Mouse (Mus musculus) heart, postnatal 25 days (tissue): Measurements from ENCODE around the gene Syngap1. TPM values are rescaled to one million over a fixed set of nuclear protein-coding genes. Genes with fewer than 3 reads are reported as not detected.
"Not testable (repeated sequence)": the region's sequence is repeated elsewhere in the genome, so short reads cannot be mapped to it uniquely, and the experiment has no call there.

ENCODE experiments used
- DNase-seq: peaks from one replicate; pipeline ENCODE4 v3.0.0; 2022; ENCODE audit warnings: low spot score
- intact Hi-C: fragments of 180-260 bp; cut with DNase I; formaldehyde crosslinking; loops from one replicate; pipeline ENCODE4 v1.15.1; 2025
- total RNA-seq, 2 experiments: library from RNA; stranded (reverse); gene quantifications; 2 replicates each; pipeline ENCODE4 v1.2.3; 2021

Gene Syngap1
- 1 to 10 TPM; 5.3 to 5.5 TPM for total RNA-seq

DNA sequence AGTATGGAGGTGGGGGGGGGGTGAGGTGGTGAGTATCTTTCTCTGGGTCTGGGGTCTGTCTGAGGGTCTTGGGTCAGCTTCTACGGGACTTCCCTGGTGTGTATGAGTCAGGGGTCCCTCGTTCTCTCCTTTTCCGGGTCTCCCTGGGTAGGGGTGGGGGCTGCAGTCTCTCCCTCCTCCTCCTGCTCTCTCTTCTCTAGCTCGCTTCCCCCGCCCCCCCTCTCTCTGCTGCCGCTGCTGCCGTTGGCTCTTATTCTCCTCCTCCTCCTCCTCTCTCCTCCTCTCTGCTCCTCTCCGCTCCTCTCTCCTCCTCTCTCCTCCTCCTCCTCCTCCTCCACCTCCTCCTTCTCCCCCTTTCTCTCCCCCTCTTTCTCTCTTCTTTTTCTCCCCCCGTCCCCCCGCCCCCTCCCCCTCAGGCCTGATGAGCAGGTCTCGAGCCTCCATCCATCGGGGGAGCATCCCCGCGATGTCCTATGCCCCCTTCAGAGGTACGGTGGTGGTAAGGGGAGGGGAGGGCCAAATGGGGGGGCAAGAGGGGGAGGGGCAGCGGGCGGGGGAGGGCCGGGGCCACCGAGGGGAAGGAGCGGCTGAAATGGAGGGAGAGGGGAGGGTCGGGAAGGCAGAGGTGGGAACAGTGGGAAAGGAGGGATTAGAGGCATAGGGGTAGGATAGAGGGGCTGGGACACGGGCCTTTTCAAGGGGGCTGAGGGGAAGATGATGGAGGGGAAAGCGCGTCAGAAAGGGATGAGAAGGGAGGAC, at the start of gene Syngap1:
Gene Syngap1, plus strand, starts transcription at position 223 of the 759 bp plus-strand sequence.
- no peak for DNase-seq
- intact Hi-C loops: no loop called here

- intact Hi-C loops: no loop called here
- peak; percentile 19 for DNase-seq
Observed at GRCm38 (mm10) chr17:26892635-26893375, 48.2 kb upstream of the Syngap1 start.

DNA sequence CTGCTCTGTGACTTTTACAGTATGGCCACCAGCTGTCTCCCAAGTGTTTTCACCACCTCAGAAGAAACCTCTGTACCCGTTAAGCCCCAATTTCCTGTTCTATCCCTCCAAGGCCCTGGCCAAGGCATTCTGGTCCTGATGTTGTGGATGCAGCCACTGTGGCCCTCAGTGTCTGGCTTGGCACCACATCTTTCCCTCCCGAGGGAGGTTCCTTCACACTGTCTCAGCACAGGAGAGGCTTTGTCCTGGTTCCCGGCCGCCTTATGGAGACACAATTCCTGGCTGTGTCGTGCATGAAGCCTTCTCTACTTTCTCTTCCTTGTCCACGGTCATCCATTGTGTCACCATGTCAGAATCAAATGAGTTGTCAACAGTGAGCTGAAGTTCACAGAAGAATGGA, 47.6 kb upstream of the Syngap1 start:
- no peak for DNase-seq
- intact Hi-C loops: no loop called here

DNA sequence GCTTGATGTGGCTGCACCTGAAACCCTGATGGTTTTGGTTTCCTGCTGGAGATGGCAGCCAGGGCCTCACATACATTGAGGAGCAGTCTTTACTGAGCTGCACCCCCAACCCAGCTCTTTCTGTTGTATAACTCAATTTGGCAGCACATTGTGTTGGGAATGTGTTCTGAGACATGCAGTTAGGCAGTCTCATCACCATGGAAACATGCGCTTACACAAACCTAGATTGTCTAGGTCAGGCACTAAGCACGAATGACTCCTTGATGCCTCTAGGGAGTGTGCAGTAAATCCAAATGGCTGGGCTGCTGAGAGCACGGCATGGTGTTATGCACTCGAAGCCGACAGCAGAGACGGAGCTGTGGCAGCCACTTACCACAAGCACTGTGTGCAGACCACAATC, 46.7 kb upstream of the Syngap1 start:
- no peak for DNase-seq
- intact Hi-C loops: no loop called here

DNA sequence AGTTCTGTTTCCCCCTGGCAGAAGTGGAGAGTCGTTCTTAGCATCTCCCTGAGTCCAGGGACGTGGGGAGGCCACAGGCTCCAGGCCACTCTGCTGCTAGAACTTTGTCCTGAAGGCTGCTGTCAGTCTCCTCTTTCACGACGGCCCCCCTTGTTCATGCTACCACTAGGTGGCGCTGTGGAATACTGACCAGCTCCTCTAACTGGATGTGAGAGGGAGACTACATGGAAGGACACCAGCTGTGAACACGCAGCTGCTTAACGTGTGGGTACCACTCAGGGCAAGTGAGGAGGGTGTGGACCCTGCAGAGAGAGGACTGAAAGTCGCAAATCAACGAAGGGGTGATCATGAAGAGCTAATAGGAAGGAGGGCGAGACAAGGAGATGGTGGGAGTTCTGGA, 45.5 kb upstream of the Syngap1 start:
- DNase-seq: peak; percentile 23
- intact Hi-C loops: no loop called here

DNA sequence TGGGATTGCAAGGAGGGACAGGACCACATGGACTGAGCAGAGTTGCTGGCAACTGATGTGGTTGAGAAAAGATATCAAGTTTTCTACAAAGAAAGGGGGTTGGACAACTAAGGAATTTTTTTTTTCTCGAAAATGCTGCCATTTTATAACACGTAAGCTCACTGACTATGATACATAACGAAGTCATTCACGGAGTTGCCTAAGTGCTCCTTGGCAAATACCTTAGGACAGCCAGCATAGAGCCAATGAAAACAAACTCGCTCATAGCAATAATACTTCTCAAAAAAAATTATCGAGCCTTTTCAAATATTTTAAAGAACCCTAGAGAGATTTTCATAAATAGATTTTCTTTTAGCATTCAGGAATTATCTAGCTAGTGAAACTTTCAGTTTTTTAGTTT, 40.1 kb upstream of the Syngap1 start:
- DNase-seq: no peak
- intact Hi-C loops: no loop called here

DNA sequence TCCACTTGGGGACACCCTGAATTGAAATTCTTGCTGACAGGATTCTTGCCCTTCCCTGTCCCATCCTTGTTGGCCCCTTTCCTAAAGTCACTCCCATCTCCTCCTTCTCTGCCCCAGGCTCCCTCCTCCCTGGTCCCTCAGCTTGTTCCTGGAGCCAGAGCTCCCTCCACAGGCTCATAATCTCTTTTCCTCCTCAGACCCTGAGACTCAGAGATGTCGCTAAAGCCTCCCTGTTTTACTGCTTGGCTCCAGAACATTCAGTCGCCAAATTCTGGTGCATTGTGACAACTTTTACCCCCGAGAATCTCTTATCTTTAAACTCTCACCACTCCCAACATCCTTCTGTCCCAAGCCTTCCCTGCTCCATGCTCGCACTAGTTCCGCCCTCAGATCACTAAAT, 36.7 kb upstream of the Syngap1 start:
- intact Hi-C loops: no loop called here
- no peak for DNase-seq

DNA sequence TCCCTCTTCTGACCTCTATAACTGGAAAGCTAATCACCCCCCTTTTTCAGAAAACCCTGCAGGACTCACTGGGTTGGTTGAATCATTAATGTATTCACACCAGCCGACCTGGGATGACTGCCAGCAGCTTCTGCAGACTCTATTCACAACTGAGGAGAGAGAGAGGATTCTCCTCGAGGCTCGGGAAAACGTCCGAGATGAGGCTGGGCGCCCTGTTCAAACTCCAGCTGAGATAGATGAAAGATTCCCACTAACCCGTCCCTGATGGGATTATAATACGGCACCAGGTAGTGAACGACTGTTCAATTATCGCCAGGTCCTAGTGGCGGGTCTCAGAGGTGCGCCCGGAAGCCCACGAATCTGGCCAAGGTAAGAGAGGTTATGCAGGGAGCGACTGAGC, 33.5 kb upstream of the Syngap1 start:
- DNase-seq, intact Hi-C loops: not testable (repeated sequence)

DNA sequence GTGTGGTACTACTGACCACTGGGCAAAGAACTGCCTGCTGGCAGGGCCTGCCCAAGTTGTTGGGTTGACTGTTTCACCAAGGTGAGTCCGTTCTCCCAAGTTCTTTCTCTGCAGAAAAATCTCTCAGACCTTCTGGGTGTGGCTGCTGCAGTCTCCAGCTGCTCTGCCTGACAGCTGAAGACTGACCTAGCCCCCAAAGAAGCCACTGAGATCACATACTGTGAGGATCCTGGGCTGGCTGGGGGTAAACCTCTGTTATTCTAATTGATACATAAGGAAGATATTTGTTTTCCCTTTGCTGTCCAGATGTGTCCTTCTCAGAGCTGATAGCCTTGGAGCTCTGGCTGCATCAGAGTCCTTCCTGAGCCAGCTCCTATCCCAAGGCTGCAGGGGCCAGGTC, 25.8 kb upstream of the Syngap1 start:
- intact Hi-C loops: loop anchor here (10.0 kb wide), 1 partner anchor 60 kb away; the partner anchor contains the start of gene Zbtb9
- DNase-seq: no peak

GRCm38 (mm10) chr17:26916711-26917482, 24.2 kb upstream of the Syngap1 start, which contains the start of gene Kifc5b:
Kifc5b (plus strand) TSS chr17:26917091.
- intact Hi-C loops: loop anchor here (10.0 kb wide), 1 partner anchor 58 kb away; the partner anchor contains the start of gene Zbtb9
- DNase-seq: peak; percentile 98

- intact Hi-C loops: loop anchor here (10.0 kb wide), 1 partner anchor 57 kb away; the partner anchor contains the start of gene Zbtb9
Observed at GRCm38 (mm10) chr17:26917560-26917959, 23.5 kb upstream of the Syngap1 start.

GRCm38 (mm10) chr17:26918343-26918742, 22.7 kb upstream of the Syngap1 start:
- intact Hi-C loops: loop anchor here (10.0 kb wide), 1 partner anchor 56 kb away; the partner anchor contains the start of gene Zbtb9
- DNase-seq: no peak

More at GRCm38 (mm10) chr17:26917560-26917959, 23.5 kb upstream of the Syngap1 start:
- DNase-seq: not testable (repeated sequence)

DNA sequence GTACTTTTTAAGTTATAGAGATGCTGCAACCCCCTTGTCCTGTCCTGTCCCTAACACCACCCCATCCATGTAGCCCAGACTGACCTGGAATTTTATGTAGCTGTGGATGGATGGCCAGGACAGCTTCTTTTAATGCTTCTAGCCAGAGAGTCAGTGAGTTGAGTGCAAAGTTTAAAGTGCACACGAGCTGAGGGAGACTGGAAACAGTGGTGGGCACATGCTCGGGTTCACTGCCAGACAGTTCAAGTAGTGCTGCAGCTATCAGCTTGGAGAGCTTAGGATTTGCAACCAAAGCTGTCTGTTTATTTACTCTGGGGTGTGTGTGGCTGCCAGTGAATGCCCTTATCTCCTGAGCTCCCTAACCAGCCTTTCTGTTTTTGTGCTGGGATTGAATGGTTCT, 21.5 kb upstream of the Syngap1 start:
- DNase-seq: not testable (repeated sequence)
- intact Hi-C loops: loop anchor here (10.0 kb wide), 1 partner anchor 55 kb away; the partner anchor contains the start of gene Zbtb9

DNA sequence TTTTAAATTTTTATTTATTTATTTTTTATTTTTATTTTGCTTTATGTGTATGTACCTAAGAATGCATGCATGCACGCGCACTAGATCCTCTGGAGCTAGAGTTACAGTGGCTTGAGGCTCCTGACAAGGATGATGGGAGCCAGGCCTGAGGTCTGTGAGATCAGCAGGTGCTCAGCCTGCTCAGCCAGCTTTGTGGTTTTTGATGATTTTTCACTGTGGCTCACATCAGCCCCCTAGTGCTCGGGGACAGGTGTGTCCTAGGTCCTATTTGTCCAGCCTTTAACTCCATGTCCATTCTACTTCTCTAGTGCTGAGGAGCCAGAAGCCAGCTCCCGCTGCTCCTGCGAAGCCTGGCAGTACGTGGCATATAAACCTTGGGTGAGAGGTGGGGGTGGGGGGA, 18.7 kb upstream of the Syngap1 start:
- intact Hi-C loops: loop anchor here (10.0 kb wide), 1 partner anchor 182 kb away; no protein-coding TSS in a partner anchor

GRCm38 (mm10) chr17:26925414-26925813, 15.6 kb upstream of the Syngap1 start:
- not testable (repeated sequence) for DNase-seq
- intact Hi-C loops: loop anchor here (10.0 kb wide), 1 partner anchor 179 kb away; no protein-coding TSS in a partner anchor

More for the DNA sequence above, 18.7 kb upstream of the Syngap1 start:
- not testable (repeated sequence) for DNase-seq

GRCm38 (mm10) chr17:26931795-26932194, 9.3 kb upstream of the Syngap1 start:
- DNase-seq, intact Hi-C loops: not testable (repeated sequence)

- intact Hi-C loops: no loop called here
- DNase-seq: peak; percentile 93
Observed at GRCm38 (mm10) chr17:26932839-26933398, 8.1 kb upstream of the Syngap1 start, which contains the start of gene Phf1. Phf1 (plus strand) TSS chr17:26933052.

DNA sequence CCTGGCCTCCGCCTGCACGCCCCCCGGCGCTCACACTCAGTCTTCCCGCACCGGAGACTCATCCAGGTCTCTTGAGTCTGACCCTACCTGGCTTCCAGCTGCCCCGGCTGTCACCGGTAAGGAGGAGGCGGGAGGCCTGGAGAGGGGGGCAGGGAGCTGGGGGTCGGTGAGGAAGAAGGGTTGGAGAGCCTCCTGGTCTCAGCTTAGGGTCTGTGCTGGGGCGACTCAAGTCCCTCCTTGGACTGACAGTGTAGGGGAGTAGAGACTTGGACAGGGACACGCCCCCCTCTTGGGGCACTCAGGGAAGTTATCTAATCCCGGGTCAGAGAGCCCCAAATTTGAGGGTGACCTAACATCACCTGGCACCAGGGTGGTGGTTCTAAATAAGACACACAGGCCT, 7.6 kb upstream of the Syngap1 start:
- DNase-seq: no peak
- intact Hi-C loops: no loop called here
